Mouse (Mus musculus): Measurements from ENCODE around the gene Cybb. TPM values are rescaled to one million over a fixed set of nuclear protein-coding genes. Genes with fewer than 3 reads are reported as not detected.

Gene Cybb
- polyA plus RNA-seq, 1 experiment from 2014 or later = 2.3 TPM

Other genes with a start within 250 kb of the Cybb start
- gene Gm14862, start 230.9 kb downstream of the Cybb start, polyA plus RNA-seq (2015; fragmentation: Nextera tagmentation; extraction: Ambion mirVana) = not detected in 2 replicates
- gene Xk, start 215.0 kb downstream of the Cybb start, polyA plus RNA-seq (2015; fragmentation: Nextera tagmentation; extraction: Ambion mirVana) = 1.2 and 1.3 TPM in 2 replicates
- gene H2al1m, start 204.0 kb downstream of the Cybb start, polyA plus RNA-seq (2015; fragmentation: Nextera tagmentation; extraction: Ambion mirVana) = not detected in 2 replicates
- gene H2al1k, start 137.1 kb downstream of the Cybb start, polyA plus RNA-seq (2015; fragmentation: Nextera tagmentation; extraction: Ambion mirVana) = not detected in 2 replicates
- gene H2al1o, start 84.6 kb upstream of the Cybb start, polyA plus RNA-seq (2015; fragmentation: Nextera tagmentation; extraction: Ambion mirVana) = not detected in 2 replicates
- gene Dynlt3, start 175.2 kb upstream of the Cybb start, polyA plus RNA-seq (2015; fragmentation: Nextera tagmentation; extraction: Ambion mirVana) = 59.4 and 68.8 TPM in 2 replicates

Measured in kidney, embryonic 16.5 days (tissue).